Mouse (Mus musculus) thymus, adult 2 months (tissue): ENCODE measurements at regions not wholly inside any gene's neighbourhood (a gene's known extent, or its start where the extent isn't known, plus 50 kb on each side); places are given as distances from the start of the nearest gene placed in this dataset.

Experiments
- CTCF ChIP-seq: fragments of 200-500 bp; IDR thresholded peaks from 2 replicates; pipeline ENCODE4 v1.5.1; 2012; ENCODE audit warnings: mild to moderate bottlenecking, control low read depth, low read length, moderate library complexity, borderline replicate concordance; ENCODE audit not compliant: control insufficient read depth, poor library complexity, insufficient read depth; ENCODE audit errors: extremely low read depth
- POLR2A ChIP-seq: fragments of 200-500 bp; IDR thresholded peaks from 2 replicates; pipeline ENCODE4 v1.6.1; 2012; ENCODE audit warnings: mild to moderate bottlenecking, low read length, control low read depth, moderate library complexity; ENCODE audit not compliant: control insufficient read depth, poor library complexity, insufficient read depth; ENCODE audit errors: extremely low read depth

GRCm38 (mm10) chr8:9117809-9118737, 427.8 kb upstream of the Arglu1 start:
- TF ChIP-seq POLR2A (no peak), CTCF (no peak)
